Mouse (Mus musculus) heart, postnatal 0 days (tissue): ENCODE data around the gene Nfu1.

Experiments
- CTCF ChIP-seq: IDR thresholded peaks from 2 replicates; pipeline ENCODE4 v1.5.1; 2016; ENCODE audit warnings: antibody characterized with exemption, control low read depth, low read depth
- EP300 ChIP-seq: IDR thresholded peaks from 2 replicates; pipeline ENCODE4 v1.6.1; 2016; ENCODE audit warnings: antibody characterized with exemption, low read depth

DNA sequence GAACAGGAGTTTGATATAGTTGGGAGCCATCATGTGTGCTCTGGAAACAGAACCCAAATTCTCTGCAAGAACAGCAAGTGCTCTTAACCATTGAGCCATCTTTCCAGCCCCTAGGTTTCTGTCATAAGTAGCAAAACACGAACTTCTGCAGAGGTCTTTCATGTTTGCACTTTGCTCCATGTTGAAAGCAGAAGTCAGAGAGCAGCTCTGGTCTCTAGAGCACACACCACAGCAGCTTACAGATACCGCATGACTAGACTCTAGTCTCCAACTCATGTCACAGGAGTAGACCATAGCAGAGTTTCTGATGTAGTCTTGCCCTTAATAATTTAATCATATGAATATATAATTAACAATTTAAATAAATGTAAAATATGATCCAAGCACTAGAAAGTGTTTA lies 59.2 kb downstream of the Nfu1 start:
- TF ChIP-seq CTCF: no peak
- TF ChIP-seq EP300: no peak
